Comparison of ENCODE assay signal across 36 mouse cellular contexts in the genomic region with DNA sequence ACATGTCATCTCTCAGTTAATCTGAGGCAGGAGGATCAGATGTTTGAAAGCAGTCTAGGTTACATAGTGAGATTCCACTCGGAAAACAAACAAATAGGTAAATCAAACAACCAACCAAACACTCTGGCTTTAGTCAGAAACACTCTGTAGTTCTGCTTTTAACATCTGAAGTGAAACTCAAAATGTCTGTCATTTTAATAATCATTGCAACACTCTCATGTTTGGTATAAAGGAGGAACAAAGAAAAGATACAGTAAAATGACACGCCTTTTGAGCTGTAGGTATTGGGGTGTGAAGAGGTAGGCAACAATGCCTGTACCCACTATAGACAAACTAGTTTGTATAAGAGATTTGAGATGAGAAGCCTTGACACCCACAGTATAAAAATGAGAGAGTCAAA. TPM values are rescaled to one million over a fixed set of nuclear protein-coding genes. Genes with fewer than 3 reads are reported as not detected.
DNase-seq lines count a peak whose midpoint lies in the region; ATAC-seq and TF ChIP-seq lines count a peak whose summit lies in the region.
"Had no signal": no experiment of that assay in that cellular context is flagged by ENCODE, and none has a peak within 500 bp of the region (broad histone marks: within the 10 kb centered on the region; RNA-seq: fewer than 3 reads in every experiment).

No protein-coding gene starts in this region.

- no peak overlapping the region for H3K4me2 ChIP-seq in intestine, postnatal 0 days (replicated peaks; ENCODE audit: low read depth)
- H3K4me2 ChIP-seq in kidney, embryonic 16.5 days (replicated peaks; ENCODE audit: low read depth, low read length), result no peak overlapping the region
- H3K4me2 ChIP-seq: forebrain, embryonic 12.5 days; heart, embryonic 11.5 days; hindbrain, embryonic 13.5 days; kidney, embryonic 15.5 days; limb, embryonic 13.5 days; liver, embryonic 11.5 days; lung, embryonic 15.5 days; midbrain, embryonic 12.5 days; neural tube, embryonic 13.5 days; stomach, embryonic 15.5 days had no signal

- 36% methylated on average over 2 of the region's 2 CpGs for WGBS in spleen, adult 2 months
- 65% methylated on average over 2 of the region's 2 CpGs for WGBS in intestine, postnatal 0 days
- WGBS in kidney, embryonic 16.5 days, result 78% methylated on average over 2 of the region's 2 CpGs

- no peaks in the 10 kb centered on the region for H3K27me3 ChIP-seq in spleen, adult 2 months (ENCODE audit: control insufficient read depth, insufficient read depth, low read length)
- H3K27me3 ChIP-seq in splenic B cell, adult 2 months (ENCODE audit: control insufficient read depth, insufficient read depth, low read length, poor library complexity, severe bottlenecking), result no peaks in the 10 kb centered on the region
- no peaks in the 10 kb centered on the region for H3K27me3 ChIP-seq in intestine, postnatal 0 days (replicated peaks; ENCODE audit: control insufficient read depth, insufficient read depth, low read length)
- no peaks in the 10 kb centered on the region for H3K27me3 ChIP-seq in kidney, embryonic 16.5 days (ENCODE audit: insufficient read depth, low read length)
- H3K27me3 ChIP-seq: hindbrain, embryonic 13.5 days; kidney, embryonic 15.5 days; limb, embryonic 13.5 days; lung, embryonic 15.5 days; stomach, embryonic 15.5 days had no signal

- no peaks in the 10 kb centered on the region for H3K9me3 ChIP-seq in intestine, postnatal 0 days (ENCODE audit: control insufficient read depth)
- H3K9me3 ChIP-seq in kidney, embryonic 16.5 days (ENCODE audit: low read length), result no peaks in the 10 kb centered on the region
- H3K9me3 ChIP-seq: forebrain, embryonic 12.5 days; hindbrain, embryonic 13.5 days; kidney, embryonic 15.5 days; limb, embryonic 13.5 days; lung, embryonic 15.5 days; megakaryocyte, embryonic 14.5 days; midbrain, embryonic 12.5 days; neural tube, embryonic 13.5 days; stomach, embryonic 15.5 days had no signal

- peaks cover 18% of the 10 kb centered on the region for H3K4me1 ChIP-seq in spleen, adult 2 months (ENCODE audit: control insufficient read depth, insufficient read depth, insufficient read length)
- H3K4me1 ChIP-seq in intestine, postnatal 0 days (replicated peaks; ENCODE audit: control insufficient read depth, insufficient read depth, low read length), result no peaks in the 10 kb centered on the region
- no peaks in the 10 kb centered on the region for H3K4me1 ChIP-seq in kidney, embryonic 16.5 days (ENCODE audit: insufficient read depth, low read length)
- H3K4me1 ChIP-seq: lung, embryonic 15.5 days; stomach, embryonic 15.5 days had no signal

- peak; percentile 73 for ATAC-seq in megakaryocyte, adult 5-6 weeks (ENCODE audit: poor library complexity, severe bottlenecking)
- no peak for ATAC-seq in intestine, postnatal 0 days
- ATAC-seq in kidney, embryonic 16.5 days (ENCODE audit: low FRiP score, low TSS enrichment), result no peak
- ATAC-seq: forebrain, postnatal 0 days had no signal

- no peak for TF ChIP-seq POLR2A in spleen, adult 2 months (IDR thresholded peaks at IDR 0.05; ENCODE audit: low read depth, low read length)

- H3K9ac ChIP-seq in intestine, postnatal 0 days (ENCODE audit: low read depth, low read length), result no peak overlapping the region
- no peak overlapping the region for H3K9ac ChIP-seq in kidney, embryonic 16.5 days (replicated peaks; ENCODE audit: low read length)
- H3K9ac ChIP-seq: forebrain, embryonic 12.5 days; forebrain, postnatal 0 days; hindbrain, embryonic 13.5 days; kidney, embryonic 15.5 days; limb, embryonic 13.5 days; lung, embryonic 15.5 days; midbrain, embryonic 12.5 days; neural tube, embryonic 13.5 days; stomach, embryonic 15.5 days had no signal

- no peak overlapping the region for H3K4me3 ChIP-seq in spleen, adult 2 months (ENCODE audit: extremely low read depth, insufficient read depth, insufficient read length)
- no peak overlapping the region for H3K4me3 ChIP-seq in intestine, postnatal 0 days (ENCODE audit: low read depth, low read length)
- no peak overlapping the region for H3K4me3 ChIP-seq in kidney, embryonic 16.5 days (ENCODE audit: low read length)
- H3K4me3 ChIP-seq: forebrain, embryonic 12.5 days; hindbrain, embryonic 13.5 days; kidney, embryonic 15.5 days; layer of hippocampus, adult 2 months; limb, embryonic 13.5 days; lung, embryonic 15.5 days; megakaryocyte, embryonic 14.5 days; midbrain, embryonic 12.5 days; neural tube, embryonic 13.5 days; stomach, embryonic 15.5 days had no signal

- peak in 1 of 2 experiments; percentile 45 for DNase-seq in spleen, adult 2 months (ENCODE audit: low read depth in 1 of 2, low spot score in 2 of 2)
- no peak for DNase-seq in spleen, postnatal 4 days (ENCODE audit: low spot score in 2 of 2)
- DNase-seq in splenic B cell, adult 2 months (ENCODE audit: low read depth, low spot score), result peak; percentile 72
- no peak for DNase-seq in cerebellum, postnatal 14 days
- DNase-seq: adrenal gland, adult 2 months; adrenal gland, postnatal 36 days; cerebellum, adult 8-10 months; cerebellum, postnatal 36 days; forebrain, postnatal 0 days; heart, postnatal 36 days; kidney, adult 11 months; kidney, postnatal 36 days; retina, postnatal 1 day; right cerebral cortex, postnatal 25 days; thymus, adult 18-20 months; thymus, postnatal 25 days had no signal

- H3K27ac ChIP-seq in spleen, adult 2 months (ENCODE audit: insufficient read depth, low read length), result peak overlapping the region; percentile 88
- no peak overlapping the region for H3K27ac ChIP-seq in intestine, postnatal 0 days (ENCODE audit: low read depth, low read length)
- no peak overlapping the region for H3K27ac ChIP-seq in kidney, embryonic 16.5 days (ENCODE audit: low read length)
- H3K27ac ChIP-seq: forebrain, embryonic 12.5 days; hindbrain, embryonic 13.5 days; kidney, embryonic 15.5 days; layer of hippocampus, adult 2 months; limb, embryonic 13.5 days; lung, embryonic 15.5 days; midbrain, embryonic 12.5 days; neural tube, embryonic 13.5 days; stomach, embryonic 15.5 days had no signal

- H3K36me3 ChIP-seq in spleen, adult 2 months (ENCODE audit: control insufficient read depth, insufficient read depth, low read length), result no peaks in the 10 kb centered on the region
- H3K36me3 ChIP-seq in splenic B cell, adult 2 months (ENCODE audit: control insufficient read depth, insufficient read depth, low read length, poor library complexity, severe bottlenecking), result no peaks in the 10 kb centered on the region
- H3K36me3 ChIP-seq in intestine, postnatal 0 days (ENCODE audit: control insufficient read depth, insufficient read depth), result no peaks in the 10 kb centered on the region
- H3K36me3 ChIP-seq in kidney, embryonic 16.5 days (ENCODE audit: insufficient read depth, low read length), result no peaks in the 10 kb centered on the region
- H3K36me3 ChIP-seq: forebrain, embryonic 12.5 days; hindbrain, embryonic 13.5 days; kidney, embryonic 15.5 days; limb, embryonic 13.5 days; lung, embryonic 15.5 days; midbrain, embryonic 12.5 days; neural tube, embryonic 13.5 days; stomach, embryonic 15.5 days had no signal

- TF ChIP-seq CTCF in spleen, adult 2 months (IDR thresholded peaks at IDR 0.05; ENCODE audit: extremely low read depth, insufficient read depth, insufficient read length, insufficient replicate concordance), result no peak
- no peak for TF ChIP-seq CTCF in intestine, postnatal 0 days (IDR thresholded peaks at IDR 0.05; ENCODE audit: low read depth)

RNA-seq across cellular contexts. Expression of a gene that starts 5.2 kb away (rescaled TPM):
- 45.3 and 61.2 TPM in 2 replicates for polyA plus RNA-seq in spleen, adult 2 months (2012; rRNA removed)
- 34.2 and 35.6 TPM in 2 replicates for total RNA-seq in megakaryocyte, adult 5-6 weeks (2015)
- total RNA-seq in megakaryocyte, adult 5-6 weeks (2017), result 19.3 and 27.3 TPM in 2 replicates
- 39.2 and 39.9 TPM in 2 replicates for polyA plus RNA-seq in intestine, postnatal 0 days (2015; fragmentation: Nextera tagmentation; extraction: Ambion mirVana)
- 77.5 and 79.1 TPM in 2 replicates for polyA plus RNA-seq in kidney, embryonic 16.5 days (2015; fragmentation: Nextera tagmentation; extraction: Ambion mirVana)

RNA-seq across cellular contexts. Expression of a gene that starts 42.4 kb away (rescaled TPM):
- 91.9 and 111 TPM in 2 replicates for polyA plus RNA-seq in spleen, adult 2 months (2012; rRNA removed)
- 11.3 and 16.1 TPM in 2 replicates for total RNA-seq in megakaryocyte, adult 5-6 weeks (2015)
- total RNA-seq in megakaryocyte, adult 5-6 weeks (2017), result 11.9 and 12.9 TPM in 2 replicates
- 0.10 and 0.13 TPM in 2 replicates for polyA plus RNA-seq in intestine, postnatal 0 days (2015; fragmentation: Nextera tagmentation; extraction: Ambion mirVana)
- not detected in 2 replicates for polyA plus RNA-seq in kidney, embryonic 16.5 days (2015; fragmentation: Nextera tagmentation; extraction: Ambion mirVana)
- total RNA-seq: forebrain, postnatal 0 days; gastrocnemius, adult 8-10 months; layer of hippocampus, adult 2 months; layer of hippocampus, postnatal 25 days; left cerebral cortex, adult 8-10 months; left cerebral cortex, postnatal 36 days; midbrain, postnatal 0 days had no signal
- polyA plus RNA-seq: forebrain, postnatal 0 days; liver, embryonic 11.5 days had no signal

Comparison
In these comparisons a context has a peak if more than half of its experiments do, and no peak if none do; other contexts are left out.
1. RNA of a gene that starts 42.4 kb away (polyA plus RNA-seq): 91.9 to 111 TPM in spleen, adult 2 months; 0.10 to 0.13 TPM in intestine, postnatal 0 days and not detected in kidney, embryonic 16.5 days; every median in the first group is over 10 times any median in the second.